Mouse (Mus musculus): ENCODE measurements around the gene Nudt14.
A peak's percentile ranks its signal among the peaks of the same experiment; 100 is the strongest.

Gene Nudt14

DNA sequence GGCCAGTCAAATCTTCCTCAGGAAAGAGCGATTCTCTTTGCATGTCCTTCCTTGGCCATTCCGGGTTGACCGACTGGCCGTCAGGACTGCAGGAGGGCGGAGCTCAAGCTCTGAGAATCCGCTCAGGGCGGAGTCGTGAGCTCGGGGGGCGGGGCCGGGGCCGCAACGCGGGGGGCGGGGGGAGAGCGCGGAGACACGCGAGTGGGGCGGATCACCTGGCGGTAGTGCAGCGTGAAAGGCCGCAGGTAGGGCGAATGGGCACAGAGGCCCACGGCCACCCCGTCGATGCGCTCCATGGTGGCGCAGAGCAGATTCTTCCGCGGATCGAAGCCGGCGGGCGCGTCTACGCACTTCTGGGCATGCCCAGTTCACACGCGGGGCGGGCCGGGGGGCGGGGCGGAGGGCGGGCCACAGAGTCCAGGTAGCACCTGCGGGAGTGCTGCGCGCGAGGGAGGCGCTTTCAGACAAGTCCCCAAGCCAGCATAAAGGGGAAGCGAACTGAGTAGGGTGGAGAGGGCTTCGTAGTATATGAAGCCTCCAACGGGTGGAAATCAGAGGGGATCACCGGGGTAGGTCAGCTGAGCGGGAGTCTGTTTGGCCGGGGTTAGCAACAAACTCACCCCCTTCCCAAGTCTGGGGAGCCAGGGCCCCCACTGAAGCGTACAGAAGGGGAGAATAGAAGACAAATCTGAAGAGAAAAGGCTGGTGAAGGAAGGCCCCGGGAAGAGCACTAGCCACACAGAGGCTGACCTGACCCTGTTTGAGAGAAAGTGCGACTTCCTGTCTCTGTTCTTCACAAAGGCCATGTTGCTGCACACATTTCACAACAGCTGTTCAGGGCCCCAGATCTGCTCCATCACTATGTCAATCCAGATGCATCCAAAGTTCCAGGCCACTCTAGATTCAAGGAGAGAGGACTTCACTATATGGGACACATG lies at the start of gene Nudt14:
Nudt14 (minus strand) TSS at position 349 of the 938 bp plus-strand sequence.
- DNase-seq (ENCODE audit: low read depth, low spot score) = peak; percentile 50

DNA sequence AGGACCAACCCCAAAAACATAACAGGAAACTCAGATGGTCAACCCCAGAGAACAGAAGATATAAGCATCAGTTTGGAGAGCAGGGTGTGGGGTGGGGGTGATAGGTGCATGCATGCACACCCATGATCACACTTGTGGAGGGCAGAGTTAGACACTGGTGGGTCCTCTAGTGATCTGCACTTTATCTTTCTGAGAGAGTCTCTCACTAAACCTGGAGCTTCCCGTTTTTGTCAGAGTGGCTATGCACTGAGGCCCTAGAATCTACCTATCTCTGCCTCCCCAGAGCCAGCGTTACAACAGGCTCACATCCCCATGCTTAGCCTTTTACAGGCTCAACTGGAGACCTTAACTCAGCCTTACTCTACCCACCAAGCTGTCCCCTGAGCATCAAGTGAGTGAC lies 49.5 kb upstream of the Nudt14 start:
- no peak for DNase-seq (ENCODE audit: low read depth, low spot score)

DNA sequence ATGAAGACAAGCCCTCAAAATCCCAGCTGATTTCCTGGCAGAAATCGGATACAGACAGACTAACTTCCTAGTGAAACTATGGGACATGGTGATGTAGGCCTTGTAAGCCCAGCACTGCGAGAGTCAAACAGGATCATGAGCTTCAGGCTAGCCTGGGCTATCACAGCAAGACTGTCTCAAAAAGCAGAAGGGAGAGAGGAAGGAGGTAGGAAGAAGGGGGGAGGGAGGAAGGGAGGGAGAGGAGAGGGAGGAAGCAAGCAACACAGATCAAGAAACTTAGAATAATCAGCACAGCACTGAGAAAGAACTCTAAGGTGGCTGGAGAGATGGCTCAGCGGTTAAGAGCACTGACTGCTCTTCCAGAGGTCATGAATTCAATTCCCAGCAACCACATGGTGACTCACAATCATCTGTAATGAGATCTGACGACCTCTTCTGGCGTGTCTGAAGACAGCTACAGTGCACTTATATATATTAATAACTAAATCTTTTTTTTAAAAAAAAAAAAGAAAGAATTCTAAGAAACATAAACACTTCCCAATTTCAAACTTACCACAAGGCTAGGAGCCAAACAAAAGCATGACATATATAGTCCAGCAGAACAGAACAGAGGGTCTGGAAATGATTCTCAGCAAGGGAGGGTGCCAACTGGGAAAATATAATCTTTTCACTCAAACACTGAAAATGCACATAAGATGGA lies 48.9 kb upstream of the Nudt14 start:
- no peak for DNase-seq (ENCODE audit: low read depth, low spot score)

DNA sequence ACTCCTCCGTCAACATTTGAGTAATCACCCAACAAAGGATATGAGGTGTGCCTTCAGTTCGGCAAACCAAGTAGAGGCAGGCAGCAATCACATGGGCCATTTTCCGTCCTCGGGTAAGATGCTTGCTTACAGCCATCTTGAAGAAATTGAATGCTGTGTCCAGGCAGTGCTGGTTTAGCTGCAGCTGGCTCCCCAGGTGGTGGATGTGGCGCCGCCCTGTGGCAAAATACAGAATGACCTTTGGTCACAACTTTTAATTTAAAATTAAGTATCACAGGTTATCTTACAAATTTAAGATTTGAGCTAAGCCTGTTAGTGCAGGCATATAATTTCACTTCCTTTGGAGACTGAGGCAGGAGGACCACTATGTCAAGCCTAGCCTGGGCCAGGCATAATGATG lies 46.0 kb upstream of the Nudt14 start:
- no peak for DNase-seq (ENCODE audit: low read depth, low spot score)

DNA sequence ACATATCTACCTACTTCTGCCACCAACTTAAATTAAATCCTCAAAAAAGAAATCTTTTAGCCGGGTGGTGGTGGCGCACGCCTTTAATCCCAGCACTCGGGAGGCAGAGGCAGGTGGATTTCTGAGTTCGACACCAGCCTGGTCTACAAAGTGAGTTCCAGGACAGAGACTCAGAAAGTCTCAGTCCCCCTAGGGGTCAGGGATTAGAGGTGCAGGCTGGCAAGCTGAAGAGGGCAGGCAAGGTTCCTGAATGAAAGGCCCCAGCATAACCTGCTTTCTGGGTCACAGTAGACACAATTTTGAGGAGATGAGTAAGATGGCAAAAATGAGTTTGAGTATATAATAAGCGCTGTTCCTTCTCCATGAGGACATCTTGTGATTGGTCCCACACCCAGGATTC lies 43.4 kb upstream of the Nudt14 start:
- no peak for DNase-seq (ENCODE audit: low read depth, low spot score)

DNA sequence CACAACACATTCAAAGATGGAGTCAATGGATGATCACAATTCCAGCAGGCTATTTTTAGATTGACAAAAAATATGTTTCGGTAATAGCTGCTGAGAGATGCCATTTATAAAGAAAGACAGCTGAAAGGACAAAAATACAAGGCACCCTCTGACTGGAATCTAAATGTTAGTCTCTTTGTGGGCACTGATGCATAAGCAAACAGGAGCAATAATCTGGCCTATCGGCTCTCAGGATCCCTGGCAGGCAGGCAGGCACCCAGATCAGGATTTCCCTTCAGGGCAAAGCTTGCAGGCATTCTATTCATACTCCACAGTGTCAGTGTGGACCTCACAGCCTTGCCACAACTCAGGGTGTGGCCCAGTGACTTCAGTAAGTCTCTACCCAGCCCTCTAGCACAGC lies 40.1 kb upstream of the Nudt14 start:
- no peak for DNase-seq (ENCODE audit: low read depth, low spot score)

DNA sequence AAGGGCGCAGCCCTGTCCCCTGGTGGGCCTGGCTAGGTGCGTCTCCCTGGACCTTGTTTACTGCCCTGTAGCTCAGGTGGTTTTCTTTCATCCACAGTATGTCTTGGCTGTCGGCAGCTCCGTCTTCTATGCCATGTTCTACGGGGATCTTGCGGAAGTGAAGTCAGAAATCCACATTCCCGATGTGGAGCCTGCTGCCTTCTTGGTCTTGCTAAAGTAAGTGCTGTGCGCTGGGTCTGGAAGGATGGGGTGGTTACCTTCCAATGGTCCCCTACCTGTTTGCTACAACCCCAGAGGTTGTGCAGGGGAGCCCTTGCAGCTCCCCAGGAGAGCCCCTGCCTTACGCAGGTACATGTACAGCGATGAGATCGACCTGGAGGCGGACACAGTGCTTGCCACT lies 35.2 kb upstream of the Nudt14 start:
- DNase-seq (ENCODE audit: low read depth, low spot score) = no peak

DNA sequence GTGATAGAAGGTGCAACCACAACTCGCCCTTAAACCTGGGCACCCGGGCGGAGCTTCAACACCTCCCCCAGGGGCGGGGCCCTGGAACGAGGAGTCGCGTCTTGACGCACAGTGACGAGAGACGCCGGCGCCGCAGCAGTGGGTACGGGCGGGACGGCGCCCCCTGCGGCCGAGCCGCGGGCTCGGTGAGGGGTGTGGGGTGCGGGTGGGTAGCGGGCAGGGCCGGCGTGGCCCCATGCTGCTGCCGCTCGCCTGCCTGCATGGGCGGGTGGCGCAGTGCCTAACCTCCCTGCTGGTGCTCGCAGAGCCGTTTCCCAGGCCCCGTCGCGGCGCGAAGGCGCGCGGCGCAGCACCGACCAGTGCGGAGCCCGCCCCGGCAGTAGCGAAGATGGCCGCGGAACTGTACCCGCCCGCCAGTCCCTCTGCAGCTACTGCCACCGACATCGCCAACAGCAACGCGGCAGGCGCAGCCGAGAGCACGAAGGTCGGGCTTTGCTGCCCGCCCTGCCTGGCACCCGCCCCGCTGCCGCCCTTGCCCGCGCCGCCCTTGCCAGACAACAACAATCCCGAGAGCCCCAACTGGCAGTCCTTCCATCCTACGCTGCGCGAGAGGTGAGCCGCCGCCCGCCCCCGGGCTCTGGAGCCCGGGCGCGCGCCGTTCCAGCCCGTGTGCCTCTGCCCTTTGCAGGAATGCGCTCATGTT lies 34.6 kb upstream of the Nudt14 start, which contains the start of gene Btbd6:
Btbd6 (plus strand) TSS at position 112 of the 703 bp plus-strand sequence.
- no peak for DNase-seq (ENCODE audit: low read depth, low spot score)

DNA sequence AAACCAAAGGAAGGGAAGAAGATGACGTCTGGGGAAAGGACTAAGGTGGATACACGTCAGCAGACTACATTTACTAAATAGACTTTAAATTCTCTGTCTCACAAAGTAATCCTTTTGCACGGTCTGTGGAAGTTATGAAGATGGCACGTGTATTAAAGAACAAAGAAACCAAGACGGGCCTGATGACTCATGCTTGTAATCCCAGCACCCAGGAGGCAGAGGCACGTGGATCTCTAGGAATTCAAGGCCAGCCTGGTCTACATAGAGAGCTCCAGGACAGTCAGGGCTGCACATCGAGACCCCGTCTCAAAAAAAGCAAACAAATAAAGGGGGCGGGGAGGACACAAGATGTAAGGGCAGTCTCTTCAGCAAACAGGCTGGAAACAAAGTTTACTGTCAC lies 32.8 kb upstream of the Nudt14 start:
- DNase-seq (ENCODE audit: low read depth, low spot score) = no peak

DNA sequence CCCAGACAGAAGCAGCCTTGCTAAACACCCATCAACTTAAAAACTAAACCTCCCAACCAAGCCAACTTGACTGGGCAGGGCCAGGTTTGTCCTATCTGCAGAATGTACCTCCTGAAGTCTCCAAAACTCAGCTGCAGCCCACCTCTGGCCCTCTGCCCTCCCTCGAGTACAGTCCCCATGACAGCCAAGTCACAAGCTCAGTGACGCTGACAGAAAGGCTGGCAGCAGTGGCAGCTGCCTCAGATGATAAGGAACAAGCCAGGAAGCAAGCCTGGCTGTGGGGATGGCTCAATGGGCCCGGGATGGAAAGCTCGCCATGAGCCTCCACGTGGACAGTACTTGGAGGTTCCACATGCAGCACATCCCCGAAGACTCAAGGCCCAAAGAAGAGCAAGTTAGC lies 27.7 kb upstream of the Nudt14 start:
- no peak for DNase-seq (ENCODE audit: low read depth, low spot score)

DNA sequence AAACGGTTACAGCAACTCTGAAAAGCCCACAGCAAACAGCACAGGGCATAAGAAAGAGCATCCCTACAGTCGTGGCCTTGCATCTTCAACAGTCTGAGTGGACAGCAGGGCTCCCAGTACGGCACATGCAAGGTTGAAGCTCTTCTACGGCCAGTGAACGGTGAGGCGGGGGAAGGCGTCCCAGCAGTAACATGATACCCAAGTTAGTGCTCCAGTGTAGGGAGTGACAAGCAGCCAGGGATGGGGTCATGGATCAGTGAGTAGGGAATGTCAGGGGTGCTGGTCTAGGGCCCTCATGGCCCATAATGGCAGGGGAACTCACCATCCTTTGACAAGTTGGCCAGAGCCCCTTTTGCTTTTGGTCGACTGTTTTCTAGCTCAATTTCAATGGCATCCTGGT lies 27.0 kb upstream of the Nudt14 start:
- no peak for DNase-seq (ENCODE audit: low read depth, low spot score)

DNA sequence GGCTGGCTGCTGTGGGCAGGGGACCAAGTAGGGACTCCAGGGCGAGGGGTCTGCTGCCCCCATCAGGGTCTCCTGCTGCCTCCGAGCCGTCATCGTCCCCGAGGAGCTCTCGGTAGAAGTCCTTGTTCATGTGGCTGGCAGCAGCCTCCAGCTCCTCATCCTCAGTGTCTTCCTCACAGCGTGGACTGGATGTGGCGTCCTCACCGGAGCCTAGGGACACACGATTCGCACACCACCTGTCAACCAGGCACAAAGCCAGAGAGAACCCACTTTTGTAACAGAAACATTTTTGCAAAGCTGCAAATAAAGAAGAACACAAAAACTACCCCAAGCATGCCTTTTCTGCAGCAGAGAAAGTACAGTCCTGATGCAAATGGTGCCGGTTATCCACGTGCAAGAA lies 23.9 kb upstream of the Nudt14 start:
- no peak for DNase-seq (ENCODE audit: low read depth, low spot score)

DNA sequence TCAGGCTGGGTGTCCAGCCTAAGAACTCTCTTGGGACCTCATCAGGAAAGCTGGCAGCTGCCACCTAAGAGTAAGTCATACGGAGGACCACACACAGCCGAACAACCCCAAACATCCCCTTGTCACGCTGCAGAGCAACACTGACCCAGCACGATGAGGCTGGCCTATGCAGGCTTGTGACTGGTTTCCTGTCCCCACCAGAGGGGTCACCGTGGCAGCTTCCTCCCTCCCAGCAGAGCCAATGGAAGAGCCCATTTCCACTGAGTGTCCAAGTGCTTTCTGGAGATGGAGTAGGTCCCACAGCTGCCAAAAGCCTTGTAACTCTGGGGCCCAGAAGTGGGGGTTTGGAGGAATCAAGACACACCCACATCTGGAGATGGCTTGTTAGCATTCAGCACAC lies 19.9 kb upstream of the Nudt14 start:
- DNase-seq (ENCODE audit: low read depth, low spot score) = no peak

DNA sequence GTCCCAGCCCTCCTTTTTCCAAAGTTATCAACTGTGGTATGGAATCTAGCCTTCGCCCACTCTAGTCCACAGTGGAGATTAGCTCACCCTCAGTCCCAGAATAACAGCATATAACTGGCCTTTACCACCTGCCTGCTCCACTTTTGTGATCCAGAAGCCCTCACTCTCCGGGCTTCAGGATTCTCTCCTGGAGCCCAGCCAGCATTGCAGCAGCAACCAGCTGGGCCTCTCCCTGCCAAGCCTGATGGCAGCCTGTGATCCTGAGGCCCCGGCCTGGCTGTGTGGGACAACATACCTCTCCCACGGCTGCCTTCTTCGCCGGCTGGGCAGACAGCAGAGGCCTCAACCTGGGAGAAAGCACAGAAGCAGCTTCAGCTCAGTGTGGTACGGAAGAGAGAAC lies 19.5 kb upstream of the Nudt14 start:
- DNase-seq (ENCODE audit: low read depth, low spot score) = no peak

DNA sequence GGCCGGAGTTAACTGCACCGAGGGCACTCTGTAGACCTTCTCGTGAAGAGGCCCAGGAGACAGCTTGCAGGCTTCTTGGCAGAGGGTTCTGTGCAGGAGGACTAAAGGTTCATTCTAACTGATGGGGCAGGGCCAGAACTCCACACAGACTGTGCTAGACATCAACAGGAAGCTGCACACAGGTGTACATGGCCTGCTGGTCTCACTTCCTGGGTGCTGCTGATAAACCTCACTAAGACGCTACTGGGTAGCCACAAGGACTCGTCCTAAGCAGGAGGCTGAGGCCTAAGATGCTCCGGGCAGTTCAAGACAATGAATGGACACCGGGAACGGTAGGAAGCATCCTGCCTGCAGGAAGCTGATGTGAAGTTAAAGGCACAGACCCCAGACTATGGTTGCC lies 17.5 kb upstream of the Nudt14 start:
- DNase-seq (ENCODE audit: low read depth, low spot score) = no peak

DNA sequence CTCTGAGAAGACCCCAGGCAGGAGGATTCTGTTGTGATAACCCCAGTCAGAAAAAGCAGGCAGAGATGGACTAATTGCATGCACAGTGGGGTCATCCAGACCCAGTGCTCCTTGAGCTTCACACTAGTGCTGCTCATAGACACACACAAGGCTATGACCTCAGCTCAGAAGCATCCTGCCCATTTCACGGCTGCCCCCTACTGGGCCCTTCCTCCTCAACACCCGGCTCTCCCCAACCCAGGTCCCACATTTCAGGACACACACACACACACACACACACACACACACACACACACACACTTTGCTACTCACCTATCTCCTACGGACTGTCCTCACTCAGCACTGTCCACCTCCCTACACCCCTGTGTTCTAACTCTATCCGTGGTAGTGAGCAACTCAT lies 16.4 kb upstream of the Nudt14 start:
- DNase-seq (ENCODE audit: low read depth, low spot score) = no peak

DNA sequence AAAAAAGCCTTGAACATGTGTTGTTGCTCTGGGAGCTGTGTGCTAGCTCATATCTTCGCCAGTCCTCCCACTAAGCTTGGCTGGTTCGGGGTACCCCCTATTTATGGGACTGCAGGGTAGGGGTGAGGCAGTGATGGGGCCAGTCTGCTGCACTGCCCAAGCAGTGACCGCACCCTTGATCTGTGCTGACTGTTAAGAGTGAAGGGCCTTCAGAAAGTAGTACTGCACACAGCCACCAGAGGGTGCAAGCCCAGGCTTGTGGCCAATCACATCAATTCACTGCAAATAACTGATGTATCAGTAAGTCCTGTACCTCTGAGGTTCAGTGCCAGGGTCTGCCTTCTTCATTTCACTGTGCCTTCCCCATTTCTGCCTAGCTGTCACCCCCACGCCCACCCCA lies 13.9 kb upstream of the Nudt14 start:
- DNase-seq (ENCODE audit: low read depth, low spot score) = peak; percentile 45

DNA sequence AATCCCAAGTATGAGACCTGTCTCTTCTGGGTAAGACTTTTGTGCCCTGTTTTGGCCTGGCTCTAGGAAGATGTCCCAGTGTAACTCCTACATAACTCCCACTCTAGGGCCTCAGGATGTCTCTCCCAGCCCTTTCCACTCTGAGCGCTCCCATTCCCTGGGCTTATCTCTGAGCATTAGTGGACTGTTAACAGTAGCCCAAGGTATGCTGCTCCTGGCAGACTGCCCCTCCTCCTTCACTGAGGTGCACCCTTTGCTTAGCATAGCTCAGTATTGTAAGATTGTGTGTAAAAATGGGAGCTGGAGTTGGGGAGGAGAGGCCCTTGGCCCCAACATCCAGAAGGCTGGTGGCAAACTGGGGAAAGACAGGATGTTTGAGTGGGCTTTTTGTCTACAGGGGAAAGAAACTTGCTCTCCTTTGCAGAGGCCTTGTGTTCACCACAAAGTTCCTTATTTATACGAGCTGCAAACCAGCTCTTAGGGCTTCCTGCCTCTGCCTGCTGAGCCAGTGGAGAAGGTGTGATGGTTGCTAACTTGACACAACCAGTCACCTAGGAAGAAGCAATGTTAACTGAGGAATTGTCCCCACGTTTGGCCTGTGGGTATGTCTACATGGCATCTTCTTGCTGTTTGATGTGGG lies 11.1 kb upstream of the Nudt14 start:
- DNase-seq (ENCODE audit: low read depth, low spot score) = no peak

DNA sequence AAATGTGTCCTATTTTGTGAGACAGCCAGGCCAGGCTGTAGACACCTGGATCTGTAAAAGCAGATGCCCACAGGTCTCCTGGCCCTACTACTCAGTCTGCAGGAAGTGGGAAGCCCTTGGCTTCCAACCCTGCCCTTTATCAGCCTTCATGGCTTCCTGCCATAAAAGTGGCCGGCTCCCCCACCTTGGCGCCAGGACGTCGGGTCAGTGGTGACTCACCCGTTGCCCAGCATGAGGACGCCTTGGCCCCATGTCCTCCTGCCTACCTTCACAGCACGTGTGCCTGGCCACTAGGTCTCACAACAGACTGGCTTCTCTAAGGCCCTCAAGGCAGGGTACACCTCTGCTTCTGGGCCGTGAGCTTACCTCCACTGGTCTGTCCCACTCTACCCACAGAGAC lies 10.5 kb upstream of the Nudt14 start:
- DNase-seq (ENCODE audit: low read depth, low spot score) = no peak

DNA sequence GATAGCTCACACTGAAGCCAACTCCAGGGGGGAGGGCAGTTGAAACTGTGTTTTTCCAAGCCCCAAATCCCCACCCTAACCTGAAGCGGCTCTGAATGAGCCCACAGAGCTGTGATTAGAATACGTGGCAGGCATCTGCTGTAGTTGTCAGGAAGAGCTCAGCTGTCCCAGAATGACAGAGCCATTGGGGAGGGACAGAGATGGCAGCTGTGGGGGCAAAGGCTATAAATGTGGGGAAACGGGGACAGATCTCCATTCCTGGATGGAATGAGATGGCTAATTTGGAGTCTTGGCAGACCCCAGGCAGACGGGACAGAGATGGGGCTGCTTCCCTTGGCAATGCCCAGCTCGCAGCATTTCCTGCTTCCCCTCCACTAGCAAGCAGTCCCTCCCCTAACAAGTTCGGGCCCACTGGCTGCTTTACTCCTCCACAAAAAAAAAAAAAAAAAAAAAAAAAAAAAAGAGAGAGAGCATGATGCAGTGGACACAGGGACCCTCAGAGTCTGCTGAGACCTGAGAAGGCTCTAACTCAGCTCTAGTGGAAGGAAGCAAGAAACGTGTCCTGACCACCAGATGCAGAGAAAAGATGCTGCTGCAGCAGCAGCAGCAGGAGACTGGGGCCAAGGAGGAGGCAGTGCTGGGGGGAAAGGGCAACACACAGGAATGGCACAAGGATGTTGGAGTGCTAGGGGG lies 9.4 kb upstream of the Nudt14 start:
- no peak for DNase-seq (ENCODE audit: low read depth, low spot score)

DNA sequence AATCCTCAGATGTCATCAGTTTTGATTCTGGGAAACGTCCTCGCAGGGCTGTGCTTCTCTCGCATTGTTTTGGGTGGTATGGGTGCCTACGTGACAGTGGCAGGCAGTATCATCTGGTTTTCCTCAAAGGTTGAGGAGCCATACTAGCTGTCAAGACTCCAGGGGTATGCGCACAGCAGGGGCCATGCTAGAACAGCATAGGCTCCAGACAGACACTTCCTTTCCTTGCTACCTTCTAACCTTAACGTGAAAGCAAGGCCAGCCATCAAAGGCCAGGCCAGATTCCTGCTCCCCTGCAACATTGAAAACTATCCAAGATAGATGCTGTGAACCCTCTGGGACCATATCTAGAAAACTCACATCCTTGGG lies 8.8 kb upstream of the Nudt14 start:
- no peak for DNase-seq (ENCODE audit: low read depth, low spot score)
